Mouse (Mus musculus) midbrain, embryonic 14.5 days (tissue): ENCODE data around the gene Xpa. TPM values are rescaled to one million over a fixed set of nuclear protein-coding genes. Genes with fewer than 3 reads are reported as not detected.
A peak's percentile ranks its signal among the peaks of the same experiment; 100 is the strongest.

ENCODE experiments used
- ATAC-seq: fragments of 200-750 bp; cut with Nextera tagmentation; 2 replicates; pipeline ENCODE4 v1.8.0; 2017; ENCODE audit warnings: moderate number of reproducible peaks, moderate library complexity; ENCODE audit not compliant: low FRiP score, low TSS enrichment
- DNase-seq: peaks from one replicate; pipeline ENCODE4 v3.0.0-alpha.2; 2015
- H3K27ac ChIP-seq: fragments of 300-500 bp; sonication (generic); replicated peaks from 2 replicates; pipeline ENCODE4 v1.5.1; 2014; ENCODE audit warnings: mild to moderate bottlenecking, low read depth, low read length, moderate library complexity
- H3K27me3 ChIP-seq: fragments of 300-500 bp; sonication (generic); 2 replicates; pipeline ENCODE4 v1.6.1; 2014; ENCODE audit warnings: low read length, control low read depth, mixed read lengths; ENCODE audit not compliant: control insufficient read depth, insufficient read depth
- H3K36me3 ChIP-seq: fragments of 300-500 bp; sonication (generic); 2 replicates; pipeline ENCODE4 v1.6.1; 2014; ENCODE audit warnings: low read length, control low read depth; ENCODE audit not compliant: control insufficient read depth, insufficient read depth
- H3K4me1 ChIP-seq: fragments of 300-500 bp; sonication (generic); 2 replicates; pipeline ENCODE4 v1.6.1; 2014; ENCODE audit warnings: mild to moderate bottlenecking, antibody characterized with exemption, low read length, control low read depth; ENCODE audit not compliant: control insufficient read depth, insufficient read depth
- H3K4me2 ChIP-seq: fragments of 300-500 bp; sonication (generic); 2 replicates; pipeline ENCODE4 v1.6.1; 2014; ENCODE audit warnings: mild to moderate bottlenecking, low read length, moderate library complexity
- H3K4me3 ChIP-seq: fragments of 300-500 bp; sonication (generic); replicated peaks from 2 replicates; pipeline ENCODE4 v1.5.1; 2014; ENCODE audit warnings: low read depth, low read length
- H3K9ac ChIP-seq: fragments of 300-500 bp; sonication (generic); replicated peaks from 2 replicates; pipeline ENCODE4 v1.6.1; 2014; ENCODE audit warnings: mild to moderate bottlenecking, low read length, moderate library complexity
- H3K9me3 ChIP-seq: fragments of 300-500 bp; sonication (generic); 2 replicates; pipeline ENCODE4 v1.6.1; 2016; ENCODE audit warnings: low read length, control low read depth, mixed read lengths; ENCODE audit not compliant: control insufficient read depth
- whole genome bisulfite sequencing: fragments of 180-500 bp; shearing (Covaris S2); extraction: QIAGEN DNeasy Blood & Tissue Kit; methylation state at CpG from one replicate; pipeline ENCODE4 v1.1.7; 2014; 5-methylcytosine and 5-hydroxymethylcytosine counted together
- polyA plus RNA-seq: library from polyadenylated mRNA; unstranded; fragments of >200 nt; fragmentation: Nextera tagmentation; extraction: Ambion mirVana; gene quantifications from 2 replicates; pipeline ENCODE4 v1.2.1, GENCODE M21; 2014

Xpa gene
- 33.3 and 34.5 TPM in 2 replicates for polyA plus RNA-seq

DNA sequence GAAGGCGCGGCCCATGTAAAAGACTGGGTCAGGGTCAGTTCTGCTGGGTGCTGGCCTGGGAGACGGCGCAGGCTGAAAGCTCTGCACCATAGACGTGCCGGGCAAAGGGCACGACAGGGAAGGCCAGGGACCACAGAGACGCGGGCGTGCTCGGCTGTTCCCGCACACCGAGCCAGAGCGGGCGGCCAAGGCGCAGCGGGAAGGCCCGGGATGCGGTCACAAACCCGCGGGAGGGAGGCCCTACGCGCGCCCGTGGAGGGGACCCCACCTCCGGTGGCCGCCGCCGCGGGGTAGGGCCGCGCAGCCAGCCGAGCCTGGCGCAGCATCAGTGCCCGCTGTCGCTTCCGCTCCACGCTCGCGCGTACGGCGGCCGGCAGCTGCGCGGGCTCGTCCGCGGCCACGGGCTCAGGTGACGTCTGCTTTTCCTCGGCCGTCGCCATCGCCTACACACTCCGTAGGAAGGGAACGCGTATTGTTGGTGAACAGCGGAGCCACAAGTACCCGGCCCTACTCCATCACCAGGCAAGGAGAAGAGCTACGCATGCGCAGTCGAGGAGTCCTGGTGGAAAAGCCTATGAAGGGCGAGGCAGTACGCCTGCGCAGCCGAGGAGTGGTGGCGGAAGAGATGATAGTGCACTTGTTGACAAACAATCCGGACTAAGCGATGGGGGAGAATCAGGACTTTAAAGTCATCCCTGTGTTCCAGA lies at the start of gene Xpa:
Xpa (minus strand) TSS at position 531 of the 707 bp plus-strand sequence.
- peak within 1 kb of the TSS; percentile 95 for H3K9ac ChIP-seq
- H3K36me3 ChIP-seq = peaks cover 7% of the 10 kb centered on the region
- H3K27me3 ChIP-seq = no peaks in the 10 kb centered on the region
- peak within 1 kb of the TSS; percentile 93 for H3K4me3 ChIP-seq
- H3K4me2 ChIP-seq = peak within 1 kb of the TSS; percentile 82
- DNase-seq (peak; percentile 99), ATAC-seq (peak; percentile 94)
- H3K27ac ChIP-seq = peak within 1 kb of the TSS; percentile 94
- peaks cover 30% of the 10 kb centered on the region for H3K4me1 ChIP-seq
- WGBS = under 1% methylated on average over 58 of the region's 70 CpGs
- H3K9me3 ChIP-seq = no peaks in the 10 kb centered on the region

DNA sequence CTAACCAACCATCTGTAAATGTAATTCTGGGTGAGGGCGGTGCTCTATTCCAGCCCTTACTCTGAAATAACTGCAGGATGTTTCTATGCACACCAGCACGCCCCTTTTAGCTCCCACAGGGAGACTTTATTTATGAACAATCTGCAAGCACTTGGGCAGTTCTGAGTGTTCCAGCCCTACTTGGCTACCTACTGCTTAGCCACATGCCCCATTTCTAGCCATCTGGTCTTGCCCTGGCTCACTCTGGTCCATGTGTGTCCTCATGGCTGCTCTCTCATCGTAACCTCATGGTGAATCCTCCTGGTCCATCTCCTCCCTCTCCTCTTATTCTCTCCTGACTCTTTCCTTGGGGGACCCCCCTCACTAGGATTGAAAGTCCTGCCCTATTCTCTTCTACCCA lies 39.8 kb upstream of the Xpa start:
- H3K4me2 ChIP-seq = no peak overlapping the region
- H3K27ac ChIP-seq = no peak overlapping the region
- ATAC-seq (no peak), DNase-seq (no peak)
- no peaks in the 10 kb centered on the region for H3K27me3 ChIP-seq
- WGBS = 87% methylated on average over 3 of the region's 3 CpGs
- H3K9me3 ChIP-seq = no peaks in the 10 kb centered on the region
- H3K4me1 ChIP-seq = no peaks in the 10 kb centered on the region
- no peaks in the 10 kb centered on the region for H3K36me3 ChIP-seq
- H3K9ac ChIP-seq = no peak overlapping the region
- no peak overlapping the region for H3K4me3 ChIP-seq

DNA sequence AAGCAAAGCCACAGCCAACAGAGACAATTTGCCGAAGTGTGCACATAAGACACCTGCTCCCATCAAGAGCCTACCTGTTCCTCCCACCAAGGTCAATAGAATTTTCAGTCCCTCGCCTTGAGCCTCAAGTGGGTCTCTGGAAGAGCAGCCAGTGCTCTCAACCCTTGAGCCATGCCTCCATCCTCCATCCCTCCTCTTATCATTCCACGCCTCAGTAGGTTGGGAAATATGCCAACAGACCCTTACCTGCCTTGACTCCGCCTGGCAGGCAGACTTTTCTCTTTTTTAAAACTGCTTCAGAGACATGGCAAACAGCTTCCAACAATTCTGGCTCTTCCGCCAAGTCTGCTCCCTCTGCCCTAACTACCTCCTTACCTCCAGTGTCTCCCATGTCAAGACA lies 38.6 kb upstream of the Xpa start:
- ATAC-seq (no peak), DNase-seq (no peak)
- no peaks in the 10 kb centered on the region for H3K4me1 ChIP-seq

DNA sequence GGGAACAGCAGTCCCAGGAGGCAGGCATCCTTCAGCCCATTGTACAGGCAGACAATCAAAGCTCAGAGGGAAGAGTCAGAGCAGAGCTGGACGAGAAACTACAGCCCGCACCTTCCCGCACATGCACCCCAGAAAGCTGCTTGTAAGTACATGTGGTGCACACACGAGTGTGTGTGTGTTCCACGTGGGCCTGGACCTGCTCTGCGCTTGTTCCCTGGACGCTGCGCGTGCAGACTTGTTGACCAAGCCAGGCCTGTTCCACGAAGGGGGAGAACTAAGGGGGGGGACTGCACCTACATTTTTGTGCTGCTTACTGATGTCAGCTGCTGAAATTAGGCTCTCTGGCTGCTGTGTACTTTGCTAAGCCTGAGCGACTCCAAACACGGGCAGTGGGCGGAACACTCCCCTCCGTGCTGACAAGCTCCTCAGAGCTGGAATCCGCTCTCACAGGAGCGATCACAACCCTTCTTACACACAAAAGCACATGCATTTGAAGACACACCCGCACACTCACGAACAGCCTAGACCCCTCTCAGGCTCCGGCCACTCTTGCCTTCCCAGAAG lies 30.9 kb upstream of the Xpa start:
- ATAC-seq (no peak), DNase-seq (peak; percentile 15)
- Histone ChIP-seq H3K27me3 (no peaks in the 10 kb centered on the region), H3K4me2 (peak overlapping the region; percentile 14), H3K9me3 (no peaks in the 10 kb centered on the region), H3K9ac (no peak overlapping the region), H3K4me1 (no peaks in the 10 kb centered on the region), H3K27ac (no peak overlapping the region), H3K36me3 (no peaks in the 10 kb centered on the region), H3K4me3 (no peak overlapping the region)
- 31% methylated on average over 19 of the region's 19 CpGs for WGBS

More for the DNA sequence above, 38.6 kb upstream of the Xpa start:
- no peaks in the 10 kb centered on the region for H3K9me3 ChIP-seq
- H3K27me3 ChIP-seq = no peaks in the 10 kb centered on the region
- no peak overlapping the region for H3K27ac ChIP-seq
- no peak overlapping the region for H3K9ac ChIP-seq
- no peak overlapping the region for H3K4me2 ChIP-seq
- no peaks in the 10 kb centered on the region for H3K36me3 ChIP-seq
- 96% methylated on average over 5 of the region's 5 CpGs for WGBS
- no peak overlapping the region for H3K4me3 ChIP-seq

DNA sequence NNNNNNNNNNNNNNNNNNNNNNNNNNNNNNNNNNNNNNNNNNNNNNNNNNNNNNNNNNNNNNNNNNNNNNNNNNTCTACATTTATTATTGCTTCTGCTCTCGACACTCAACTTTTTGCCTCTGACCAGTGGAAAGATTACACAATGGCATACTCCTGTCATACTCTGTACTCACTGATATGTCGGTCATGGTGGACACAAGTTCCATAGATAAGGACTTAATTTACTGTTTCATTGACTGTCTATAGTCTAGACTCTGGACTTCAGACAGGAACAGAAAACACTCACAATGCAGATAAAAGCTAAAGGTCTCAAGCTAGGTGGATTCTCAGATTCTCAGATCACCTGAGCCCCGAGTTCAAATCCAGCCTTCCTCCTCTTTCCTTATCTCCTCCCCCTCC lies 25.0 kb upstream of the Xpa start:
- Histone ChIP-seq H3K27ac (no peak overlapping the region), H3K4me2 (no peak overlapping the region), H3K9me3 (no peaks in the 10 kb centered on the region), H3K4me3 (no peak overlapping the region), H3K9ac (no peak overlapping the region), H3K27me3 (no peaks in the 10 kb centered on the region), H3K4me1 (no peaks in the 10 kb centered on the region), H3K36me3 (no peaks in the 10 kb centered on the region)
- ATAC-seq (no peak), DNase-seq (no peak)
- 86% methylated on average over 3 of the region's 3 CpGs for WGBS

DNA sequence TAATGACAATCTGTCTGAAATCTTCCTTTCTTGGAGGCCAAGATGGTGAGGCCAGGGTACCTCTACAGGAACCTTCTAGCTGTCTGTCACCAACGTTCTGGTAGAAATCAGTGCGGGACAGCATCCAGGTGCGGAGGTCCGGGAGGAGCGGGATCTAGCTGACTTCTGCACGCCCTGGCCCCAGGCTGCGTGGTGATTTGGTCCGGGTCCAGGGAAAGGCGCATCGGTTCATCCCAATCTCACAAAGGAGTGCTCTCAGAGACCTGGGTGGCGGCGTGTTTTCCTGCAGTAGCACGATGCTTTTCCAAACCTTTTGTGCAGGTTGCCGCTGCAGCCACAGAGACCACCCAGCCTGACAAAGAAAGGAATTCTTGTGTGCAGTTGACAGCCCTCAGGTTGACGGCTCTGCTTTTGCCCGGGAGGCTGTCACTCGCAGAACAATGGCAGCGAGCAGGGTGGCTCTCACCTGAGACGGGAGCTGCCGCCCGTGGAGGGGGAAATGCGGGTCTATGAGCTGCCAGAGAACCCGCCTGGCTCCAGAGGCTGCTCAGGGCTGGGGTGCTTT lies 6.5 kb upstream of the Xpa start:
- 2% methylated on average over 23 of the region's 23 CpGs for WGBS
- ATAC-seq (peak; percentile 53), DNase-seq (peak; percentile 67)
- Histone ChIP-seq H3K9ac (peak overlapping the region; percentile 70), H3K9me3 (peaks cover 3% of the 10 kb centered on the region; the same call in 1 of the 2 replicates), H3K4me1 (peaks cover 3% of the 10 kb centered on the region; the same call in 1 of the 2 replicates), H3K36me3 (no peaks in the 10 kb centered on the region), H3K27ac (peak overlapping the region; percentile 79), H3K4me3 (peak overlapping the region; percentile 39), H3K4me2 (peak overlapping the region; percentile 61), H3K27me3 (no peaks in the 10 kb centered on the region)

DNA sequence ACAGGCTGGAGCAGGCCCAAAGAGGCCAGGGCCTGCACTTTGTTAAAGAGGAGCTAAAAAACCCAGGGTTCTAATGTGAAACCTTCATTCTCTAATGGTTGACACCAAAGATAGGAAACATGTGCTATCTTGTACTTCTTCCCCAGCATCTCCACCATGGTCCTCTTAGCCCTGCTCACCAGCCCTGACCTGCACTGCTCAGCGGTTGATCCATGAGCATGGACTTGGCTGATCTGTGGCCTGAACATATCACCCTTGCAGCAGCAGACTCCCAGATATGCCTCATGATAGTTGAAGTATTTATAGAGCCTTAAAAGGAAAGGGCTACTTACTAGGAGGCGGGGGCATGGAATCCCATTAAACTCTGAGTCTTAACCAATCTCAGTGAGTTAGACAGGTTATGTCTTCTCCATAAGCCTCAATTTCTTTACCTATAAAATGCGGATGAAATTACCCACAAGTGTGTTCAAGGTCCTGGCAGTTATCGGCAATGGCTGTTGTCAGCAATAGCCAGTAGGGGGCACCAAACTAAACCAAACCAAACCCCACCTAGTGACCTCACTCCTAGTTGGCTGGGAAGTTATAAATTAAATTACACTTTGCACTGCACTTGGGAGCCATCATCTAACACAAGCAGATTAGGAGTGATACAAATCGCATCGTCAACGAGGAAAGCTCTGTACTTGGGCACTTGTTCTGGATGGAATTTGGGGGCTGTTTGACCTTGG lies 5.9 kb upstream of the Xpa start:
- Histone ChIP-seq H3K4me1 (peaks cover 4% of the 10 kb centered on the region), H3K4me2 (peak overlapping the region; percentile 61), H3K9me3 (no peaks in the 10 kb centered on the region), H3K4me3 (peak overlapping the region; percentile 39), H3K9ac (peak overlapping the region; percentile 70), H3K27ac (peak overlapping the region; percentile 79), H3K36me3 (no peaks in the 10 kb centered on the region), H3K27me3 (no peaks in the 10 kb centered on the region)
- WGBS = 10% methylated on average over 7 of the region's 7 CpGs
- ATAC-seq = peak; percentile 76
- DNase-seq = peak; percentile 93

DNA sequence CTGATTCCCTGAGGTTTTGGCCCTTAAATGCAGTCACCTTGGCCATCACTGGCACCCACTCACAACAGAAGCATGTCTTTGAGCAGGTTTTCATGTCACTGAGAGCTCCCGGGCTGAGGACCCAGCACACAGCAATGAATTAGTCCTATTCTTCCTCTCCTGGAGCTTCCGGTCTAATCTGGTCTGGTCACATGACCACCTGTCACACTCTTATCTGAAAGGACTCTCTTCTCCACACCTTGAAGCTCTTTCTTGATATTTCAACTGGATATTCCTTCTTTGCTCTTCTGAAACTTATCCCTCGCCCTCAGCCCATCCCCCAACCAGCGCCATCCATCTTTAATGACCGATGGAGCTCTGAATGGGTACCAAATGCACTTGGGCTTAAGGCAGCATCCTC lies 2.0 kb upstream of the Xpa start:
- Histone ChIP-seq H3K9ac (no peak overlapping the region), H3K36me3 (no peaks in the 10 kb centered on the region), H3K27ac (no peak overlapping the region), H3K9me3 (no peaks in the 10 kb centered on the region), H3K4me2 (no peak overlapping the region), H3K27me3 (no peaks in the 10 kb centered on the region), H3K4me1 (peaks cover 33% of the 10 kb centered on the region), H3K4me3 (no peak overlapping the region)
- no peak for ATAC-seq
- WGBS = 73% methylated on average over 5 of the region's 5 CpGs
- DNase-seq = no peak
